Mouse (Mus musculus) natural killer cell, adult 2 months (primary cell): ENCODE measurements at regions not wholly inside any gene's neighbourhood (a gene's known extent, or its start where the extent isn't known, plus 50 kb on each side); places are given as distances from the start of the nearest gene placed in this dataset.
"Not testable (repeated sequence)": the region's sequence is repeated elsewhere in the genome, so short reads cannot be mapped to it uniquely, and the experiment has no call there.

ENCODE experiments used
- DNase-seq, 2 experiments: peaks; one replicate each; pipeline ENCODE4 v3.0.0; 2022; ENCODE audit warnings: low spot score in 2 of 2

DNA sequence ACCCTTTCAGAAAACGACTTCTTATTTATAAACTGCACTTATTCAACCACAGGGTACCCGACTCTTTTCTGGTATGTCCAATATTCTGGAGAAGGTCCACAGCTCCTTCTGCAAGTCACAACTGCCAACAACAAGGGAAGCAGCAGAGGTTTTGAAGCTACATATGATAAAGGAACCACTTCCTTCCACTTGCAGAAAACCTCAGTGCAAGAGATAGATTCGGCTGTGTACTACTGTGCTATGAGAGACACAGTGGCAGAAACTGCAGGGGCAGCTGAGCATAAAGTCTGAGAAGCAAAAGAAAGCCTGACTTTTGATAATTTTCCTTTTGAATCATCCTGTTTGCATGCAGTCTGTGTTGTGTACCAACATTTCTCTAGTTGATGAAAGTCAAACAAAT, 823.8 kb downstream of the Dad1 start:
- DNase-seq: not testable (repeated sequence)

DNA sequence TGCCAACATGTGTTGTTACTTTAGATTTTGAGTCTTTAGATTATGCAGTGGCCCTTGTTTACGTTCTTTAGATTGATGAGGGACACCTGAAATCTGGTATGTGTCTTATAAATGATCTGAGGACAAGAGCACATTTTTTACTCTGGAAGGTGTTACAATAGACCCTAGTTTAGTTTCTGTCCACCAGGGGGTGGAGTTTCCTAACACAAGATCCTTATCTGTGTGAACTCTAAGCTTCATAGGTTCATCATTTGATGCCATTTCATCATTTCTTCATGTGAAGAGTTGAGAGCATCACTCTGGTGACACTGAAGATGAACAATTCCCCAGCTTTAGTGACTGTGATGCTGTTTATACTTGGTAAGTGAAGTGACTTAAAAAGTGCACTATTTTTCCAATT, 825.5 kb downstream of the Dad1 start:
- not testable (repeated sequence) for DNase-seq

DNA sequence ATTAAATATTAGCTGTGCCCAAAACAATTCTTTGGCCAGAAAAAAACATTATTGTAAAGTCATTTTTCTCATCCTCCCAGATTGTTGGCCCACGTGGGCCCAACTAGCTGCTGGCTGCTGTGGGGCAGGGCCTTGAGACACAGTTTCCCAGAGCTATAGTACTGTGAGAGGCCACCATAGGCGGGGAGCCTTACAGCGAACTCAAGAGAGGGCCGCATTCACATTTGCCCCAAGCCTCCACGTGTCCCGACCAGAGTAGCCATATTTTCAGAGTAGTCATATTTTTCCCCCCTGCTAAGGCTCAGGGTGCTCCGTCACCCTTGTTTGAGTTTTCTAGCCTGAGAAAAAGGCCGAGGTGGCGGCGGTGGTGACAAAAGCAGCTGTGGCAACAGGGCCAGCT, 826.3 kb downstream of the Dad1 start:
- not testable (repeated sequence) for DNase-seq

DNA sequence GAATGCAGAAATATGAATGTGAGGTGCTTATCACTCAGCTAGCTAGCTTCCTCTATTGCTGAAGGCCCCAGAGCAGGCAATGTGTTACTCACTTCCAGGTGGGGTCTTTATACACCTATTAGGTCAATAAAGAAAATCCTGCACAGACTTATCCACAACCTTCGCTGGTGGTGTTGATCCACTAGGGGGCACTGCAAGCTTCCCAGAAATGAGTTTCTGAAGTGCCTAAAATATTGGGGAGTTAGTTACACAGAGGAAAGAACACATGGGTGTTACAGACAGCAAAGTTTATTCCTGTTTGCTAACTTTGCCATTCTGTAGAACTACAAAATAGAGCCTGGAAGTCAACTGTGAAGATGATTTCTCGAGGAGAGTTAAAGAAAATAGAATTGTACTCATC, 836.9 kb downstream of the Dad1 start:
- DNase-seq: peak in 1 of 2 experiments; percentile 5

GRCm38 (mm10) chr14:53407500-53408227, 846.2 kb downstream of the Dad1 start:
- not testable (repeated sequence) for DNase-seq

- not testable (repeated sequence) for DNase-seq
These were observed 863.6 kb downstream of the Dad1 start for GRCm38 (mm10) chr14:53390307-53390706.

DNA sequence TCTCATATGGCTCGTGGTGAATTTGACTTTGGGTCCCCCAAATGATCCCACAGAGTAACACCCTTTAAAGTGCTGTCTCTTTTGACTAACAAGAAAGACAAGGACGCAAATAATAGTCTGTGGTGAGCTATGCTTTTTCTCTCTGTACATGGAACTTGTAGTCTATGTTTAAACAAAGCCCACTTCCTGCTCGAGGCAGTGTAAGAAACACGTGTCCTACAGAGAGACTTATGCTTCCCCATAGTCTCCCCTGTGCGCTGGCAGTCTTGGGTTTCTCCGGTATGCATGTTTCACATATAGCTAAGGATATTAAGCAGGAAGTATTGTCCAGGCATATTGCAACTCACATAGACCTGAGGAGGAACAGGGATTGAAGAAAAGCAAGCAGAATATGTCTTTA, 879.0 kb upstream of the Olfr1507 start:
- DNase-seq: not testable (repeated sequence)

DNA sequence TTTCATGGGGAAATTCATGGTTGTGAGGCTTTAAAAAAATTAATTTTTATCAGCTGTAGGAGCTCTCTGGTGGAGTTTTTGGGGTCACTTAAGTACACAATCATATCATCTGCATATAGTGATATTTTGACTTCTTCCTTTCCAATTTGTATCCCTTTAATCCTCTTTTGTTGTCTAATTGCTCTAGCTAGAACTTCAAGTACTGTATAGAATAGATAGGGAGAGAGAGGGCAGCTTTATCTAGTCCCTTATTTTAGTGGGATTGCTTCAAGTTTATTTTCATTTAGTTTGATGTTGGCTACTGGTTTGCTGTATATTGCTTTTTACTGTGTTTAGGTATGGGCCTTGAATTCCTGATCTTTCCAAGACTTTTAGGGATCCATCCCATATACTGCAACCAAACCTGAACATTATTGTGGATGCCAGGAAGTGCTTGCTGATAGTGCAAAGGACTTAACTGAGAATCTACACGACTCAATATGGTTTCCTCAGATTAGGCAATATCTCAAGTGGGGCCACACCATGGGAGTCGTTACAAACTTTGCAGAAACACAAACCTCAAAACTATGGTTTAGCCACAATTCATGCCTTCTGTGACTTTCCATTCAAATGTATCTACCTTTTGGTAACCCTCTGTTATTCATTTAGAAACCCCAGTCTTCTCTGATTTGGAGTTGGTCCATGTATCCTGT, 878.4 kb upstream of the Olfr1507 start:
- DNase-seq: not testable (repeated sequence)

GRCm38 (mm10) chr14:53369776-53370175, 874.2 kb upstream of the Olfr1507 start:
- no peak for DNase-seq

DNA sequence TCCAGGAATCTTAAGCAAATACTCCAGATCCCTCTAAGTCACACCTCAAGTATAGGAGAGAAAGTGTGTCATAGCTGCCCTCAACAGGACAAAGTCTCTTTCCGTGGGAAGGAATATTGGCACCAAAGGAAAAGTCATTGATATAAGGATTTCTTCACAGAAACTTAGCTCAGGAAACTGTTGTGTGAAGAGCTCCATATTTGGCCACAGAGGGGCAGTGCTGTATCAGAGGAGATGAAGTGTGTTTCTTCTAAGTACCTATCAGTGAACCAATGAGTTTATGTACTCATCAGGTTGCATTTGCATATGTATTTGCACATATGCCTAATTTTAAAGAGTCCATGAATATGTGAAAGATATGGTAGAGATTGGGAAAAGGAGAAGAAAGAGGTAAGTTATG, 871.9 kb upstream of the Olfr1507 start:
- not testable (repeated sequence) for DNase-seq

- DNase-seq: not testable (repeated sequence)
These were observed 868.4 kb upstream of the Olfr1507 start for GRCm38 (mm10) chr14:53363995-53364394.

- not testable (repeated sequence) for DNase-seq
These were observed 866.5 kb upstream of the Olfr1507 start for GRCm38 (mm10) chr14:53362054-53362453.

DNA sequence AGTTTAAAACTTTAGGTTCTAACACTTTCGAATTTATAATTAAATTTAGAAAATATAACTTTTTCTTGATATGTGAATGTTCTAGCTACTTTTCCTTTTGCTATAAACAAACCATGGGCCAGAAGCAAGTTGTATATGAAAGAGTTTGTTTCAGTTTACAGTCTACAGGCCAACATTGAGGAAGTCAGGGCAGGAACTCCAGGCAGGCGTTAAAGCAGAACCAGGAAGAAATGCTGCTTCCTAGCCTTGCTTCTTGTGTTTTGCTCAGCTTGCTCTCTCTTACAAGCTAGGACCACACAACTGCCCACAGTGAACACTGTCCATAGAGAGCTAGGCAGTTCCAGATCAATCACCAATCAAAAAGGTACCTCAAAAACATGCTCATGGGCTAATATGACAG, 861.9 kb upstream of the Olfr1507 start:
- DNase-seq: not testable (repeated sequence)

- not testable (repeated sequence) for DNase-seq
These were observed 861.2 kb upstream of the Olfr1507 start for GRCm38 (mm10) chr14:53356783-53357182.

DNA sequence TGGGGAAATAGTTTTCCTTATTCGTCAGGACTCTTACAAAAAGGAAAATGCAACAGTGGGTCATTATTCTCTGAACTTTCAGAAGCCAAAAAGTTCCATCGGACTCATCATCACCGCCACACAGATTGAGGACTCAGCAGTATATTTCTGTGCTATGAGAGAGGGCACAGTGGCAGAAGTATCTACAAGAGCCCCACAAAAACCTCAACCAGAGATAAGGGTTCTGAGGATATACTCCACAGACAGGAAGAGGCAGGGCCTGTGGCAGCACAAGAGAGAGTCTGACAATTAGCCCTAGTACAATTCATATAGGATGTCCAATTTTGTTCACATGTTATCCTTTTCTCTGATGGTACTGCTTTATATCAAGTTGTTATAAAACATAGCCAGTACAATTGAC, 855.9 kb upstream of the Olfr1507 start:
- not testable (repeated sequence) for DNase-seq

DNA sequence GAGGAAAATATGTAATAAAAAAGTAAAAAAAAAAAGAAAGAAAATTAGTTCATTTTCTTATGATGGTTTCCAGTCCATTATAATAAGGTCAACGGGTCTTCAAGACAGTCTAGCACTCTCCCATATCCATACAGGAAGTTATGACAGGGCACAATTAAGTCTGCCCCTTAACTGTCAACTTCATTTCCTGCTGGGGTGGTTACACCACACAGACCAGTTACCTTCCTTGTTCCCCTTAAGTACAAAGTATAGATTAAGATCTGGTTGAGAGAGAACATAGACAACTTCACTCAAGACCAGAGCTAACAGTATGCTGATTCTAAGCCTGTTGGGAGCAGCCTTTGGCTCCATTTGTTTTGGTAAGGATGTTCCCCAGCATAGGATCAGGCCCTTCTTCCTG, 855.2 kb upstream of the Olfr1507 start:
- not testable (repeated sequence) for DNase-seq

DNA sequence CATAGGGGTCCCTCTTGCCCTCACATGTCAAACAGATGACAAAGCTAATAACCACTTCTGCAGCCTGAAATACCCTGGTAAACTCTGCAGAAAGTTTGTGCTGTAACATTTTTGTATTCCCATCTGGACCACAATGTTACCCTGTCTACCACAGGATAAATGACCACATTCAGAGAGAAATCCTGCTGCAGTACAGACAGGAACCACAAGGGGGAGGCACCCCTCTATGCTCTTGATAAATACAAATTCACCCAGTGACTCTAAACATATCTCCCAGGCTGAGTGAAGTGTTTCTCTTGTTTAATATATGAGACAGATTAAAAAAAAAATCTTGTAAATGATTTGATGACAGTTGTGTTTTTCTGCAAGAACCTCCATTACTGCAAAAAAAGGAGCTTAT, 853.6 kb upstream of the Olfr1507 start:
- peak in 1 of 2 experiments; percentile 8 for DNase-seq

DNA sequence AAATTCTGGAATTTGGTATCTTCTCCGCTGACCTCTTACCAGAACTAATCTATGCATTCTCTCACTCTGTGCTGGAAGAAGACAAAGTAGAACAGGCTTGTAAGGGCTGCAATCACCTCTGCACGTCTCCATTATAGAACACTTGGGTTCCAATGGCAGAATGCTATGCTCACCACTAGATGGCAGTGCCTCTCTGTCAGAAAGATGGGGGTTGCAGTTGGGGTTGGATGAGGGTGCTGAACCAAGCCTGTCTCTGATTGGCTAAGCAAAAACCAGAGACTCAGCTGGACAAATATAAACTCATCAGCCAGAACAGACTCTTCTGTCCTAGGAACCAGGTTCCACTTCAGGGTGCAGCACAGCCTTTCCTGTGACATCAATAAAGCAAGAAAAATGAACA, 850.0 kb upstream of the Olfr1507 start:
- DNase-seq: peak; percentile 12 to 26

DNA sequence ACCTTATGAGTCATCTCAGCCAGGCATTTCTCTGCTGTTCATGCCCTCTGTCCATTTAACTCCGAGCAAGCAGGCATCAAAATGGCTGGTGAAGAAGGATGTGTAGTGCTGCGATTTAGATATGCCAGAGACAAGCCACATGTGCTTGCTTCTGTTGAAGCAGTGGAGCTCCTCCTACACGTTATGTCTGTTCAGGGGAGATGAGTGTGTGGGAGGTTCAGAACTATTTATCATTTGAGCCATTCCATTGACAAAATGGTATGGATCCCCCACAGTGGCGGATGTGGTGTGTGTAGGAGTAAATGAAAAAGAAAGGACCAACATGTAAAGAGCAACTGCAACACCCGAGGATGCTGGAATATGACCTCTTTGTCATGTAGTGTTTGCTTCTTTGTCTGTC, 848.3 kb upstream of the Olfr1507 start:
- not testable (repeated sequence) for DNase-seq

DNA sequence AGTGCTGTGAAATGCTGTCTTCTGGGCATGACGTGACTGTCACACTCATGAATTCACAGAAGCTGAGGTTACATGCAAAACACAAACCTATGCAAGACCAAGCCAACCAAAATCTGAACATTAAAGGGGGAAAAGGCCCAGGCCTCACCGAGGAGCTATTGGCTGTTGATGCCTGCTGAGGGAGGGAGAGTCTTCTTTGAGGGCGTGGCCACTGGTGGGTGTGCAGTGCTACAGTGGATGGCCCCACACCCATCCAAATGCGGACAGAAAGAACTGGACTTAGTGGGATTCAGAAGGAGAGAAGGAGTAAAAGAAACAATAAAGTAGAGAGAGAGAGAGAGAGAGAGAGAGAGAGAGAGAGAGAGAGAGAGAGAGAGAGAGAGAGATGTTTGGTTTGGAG, 843.6 kb upstream of the Olfr1507 start:
- DNase-seq: not testable (repeated sequence)

DNA sequence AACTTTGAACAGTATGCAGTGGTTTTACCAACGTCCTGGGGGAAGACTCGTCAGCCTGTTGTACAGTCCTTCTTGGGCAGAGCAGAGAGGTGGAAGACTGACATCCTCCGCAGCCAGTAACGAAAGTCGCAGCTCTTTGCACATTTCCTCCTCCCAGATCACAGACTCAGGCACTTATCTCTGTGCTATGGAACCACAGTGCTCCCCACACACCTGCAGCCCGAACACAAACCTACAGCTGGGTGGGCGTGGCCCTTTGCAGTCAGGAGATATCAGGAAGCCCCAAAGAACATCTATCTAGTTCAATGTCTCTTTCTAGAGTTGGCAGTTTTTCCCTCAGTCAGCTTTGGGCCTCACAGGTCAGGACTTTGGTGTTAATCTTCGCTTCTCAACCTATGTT, 841.9 kb upstream of the Olfr1507 start:
- DNase-seq: not testable (repeated sequence)

DNA sequence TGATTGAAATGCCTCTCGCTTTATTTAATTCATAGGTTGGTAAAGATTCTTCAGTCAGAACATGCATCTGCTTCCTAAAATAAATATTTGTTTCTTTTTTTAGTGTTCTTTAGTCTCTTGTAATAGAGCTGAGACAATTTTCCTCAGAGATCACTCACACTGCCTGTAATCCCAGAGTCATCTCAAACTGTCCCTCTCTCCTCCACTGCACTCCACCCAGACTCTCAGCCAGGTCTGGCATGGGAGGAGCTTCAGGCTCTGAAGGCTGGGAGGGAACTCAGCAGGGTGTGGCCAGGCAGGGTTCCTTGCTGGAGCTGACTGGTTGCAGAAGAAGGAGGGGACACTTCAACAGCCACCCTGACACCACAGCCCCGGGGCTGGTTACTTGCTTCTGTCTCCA, 841.2 kb upstream of the Olfr1507 start:
- not testable (repeated sequence) for DNase-seq

DNA sequence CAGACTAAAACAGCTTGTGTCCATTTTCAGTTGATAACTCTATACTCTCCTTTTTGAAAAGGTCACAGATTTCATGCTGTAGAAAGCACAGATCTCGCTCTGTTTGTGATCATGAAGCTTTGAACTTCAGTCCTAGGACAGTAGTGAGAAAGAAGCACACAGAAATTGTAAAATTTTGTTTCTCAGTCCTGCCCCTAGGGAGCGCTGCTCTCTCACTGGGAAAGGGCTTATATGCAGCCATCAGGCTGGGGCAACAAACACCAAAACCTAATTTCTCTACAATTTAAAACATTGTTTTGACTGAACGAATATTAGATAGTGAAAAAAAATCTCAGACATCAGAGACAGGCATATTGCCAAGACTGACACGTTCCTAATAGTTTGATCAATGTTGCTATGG, 838.9 kb upstream of the Olfr1507 start:
- DNase-seq: not testable (repeated sequence)
